Mouse (Mus musculus) mouse trophoblast stem cell (cell line): Measurements from ENCODE around the gene Rfk.

ENCODE experiments used
- in situ Hi-C, 2 experiments: fragments of 300-500 bp; cut with MseI, MboI; formaldehyde crosslinking; loops; 2 replicates in 1 of 2; 3 replicates in 1 of 2; pipeline ENCODE4 v1.15.1; 2025

Gene Rfk

GRCm38 (mm10) chr19:17380549-17380948, 13.3 kb upstream of the Rfk start:
- in situ Hi-C loops = no loop called here

- in situ Hi-C loops = no loop called here
Measured at GRCm38 (mm10) chr19:17382807-17383397, 10.9 kb upstream of the Rfk start.

DNA sequence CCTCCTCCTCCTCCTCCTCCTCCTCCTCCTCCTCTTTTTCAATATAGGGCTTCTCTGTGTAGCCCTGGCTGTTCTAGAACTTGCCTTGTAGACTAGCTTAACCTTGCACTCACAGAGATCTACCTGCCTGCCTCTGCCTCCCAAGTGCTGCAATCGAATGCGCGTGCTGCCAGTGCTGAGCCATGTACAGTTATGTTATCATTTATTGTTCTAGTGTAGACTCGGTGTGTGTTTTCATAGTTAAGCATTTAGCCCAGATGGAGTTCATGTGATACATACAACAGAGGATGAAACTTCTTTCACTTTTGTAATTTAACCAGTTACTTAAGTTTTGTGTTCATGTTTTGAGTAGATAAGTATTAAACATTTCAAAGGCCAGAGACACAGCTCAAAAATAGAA, 8.8 kb upstream of the Rfk start:
- in situ Hi-C loops = no loop called here

DNA sequence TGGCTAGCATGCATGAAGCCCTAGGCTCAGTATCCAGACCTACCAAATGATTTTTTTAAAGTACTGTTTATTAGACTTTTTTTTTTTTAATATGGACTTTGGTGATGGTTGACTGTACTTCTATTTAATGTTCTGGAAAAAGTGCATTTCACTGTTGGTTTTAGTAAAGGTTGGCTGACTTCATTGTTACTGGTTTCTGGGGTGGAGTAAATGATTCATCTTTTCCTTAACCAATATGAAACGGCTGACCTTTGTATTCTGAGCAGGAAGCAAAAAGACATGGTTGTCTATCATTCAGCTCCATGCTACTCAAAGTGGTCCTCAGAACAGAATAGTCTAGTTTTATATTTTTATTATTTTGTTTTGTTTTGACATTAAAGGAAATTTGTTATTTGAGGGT, 8.4 kb upstream of the Rfk start:
- in situ Hi-C loops = no loop called here

- in situ Hi-C loops = no loop called here
Measured at GRCm38 (mm10) chr19:17386424-17386823, 7.4 kb upstream of the Rfk start.

DNA sequence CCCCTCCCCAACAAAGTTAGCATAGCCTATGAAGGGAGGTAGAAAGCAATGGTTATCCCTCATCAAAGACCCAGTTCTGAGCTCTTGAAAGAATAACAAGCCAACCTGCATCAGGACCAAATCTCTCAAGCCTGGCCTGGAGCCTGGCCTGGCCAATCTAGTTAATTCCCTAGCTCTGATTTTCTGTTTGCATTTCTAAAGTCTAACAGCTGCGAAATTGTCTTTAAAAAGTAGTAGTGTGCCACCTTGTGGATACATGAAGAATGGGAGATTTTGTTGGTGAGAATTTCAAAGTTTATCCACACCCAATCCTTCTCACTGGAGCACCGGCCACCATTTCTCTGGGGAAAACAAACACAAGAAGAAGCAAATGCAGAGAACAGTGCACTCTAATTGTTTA, 5.4 kb upstream of the Rfk start:
- in situ Hi-C loops = no loop called here

GRCm38 (mm10) chr19:17392866-17393265, 977 bp upstream of the Rfk start:
- in situ Hi-C loops = no loop called here

DNA sequence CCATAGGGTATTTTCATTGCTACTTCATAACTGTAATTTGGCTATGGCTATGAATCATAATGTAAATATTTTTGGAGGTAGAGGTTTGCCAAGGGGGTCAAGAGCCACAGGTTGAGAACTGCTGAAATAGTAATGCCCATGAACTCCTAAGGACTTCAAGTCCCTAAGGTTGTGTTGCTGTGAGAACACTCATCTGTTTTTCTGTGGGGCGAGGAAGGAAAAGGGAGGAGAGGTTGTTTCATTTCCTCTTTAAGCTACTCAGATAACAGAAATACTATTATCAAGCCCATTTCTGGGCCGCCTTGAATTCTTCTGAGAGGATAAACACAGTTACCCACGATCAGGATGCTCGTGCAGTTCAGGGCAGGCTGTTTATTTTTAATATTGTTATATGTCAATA, 3.0 kb downstream of the Rfk start:
- in situ Hi-C loops = no loop called here

DNA sequence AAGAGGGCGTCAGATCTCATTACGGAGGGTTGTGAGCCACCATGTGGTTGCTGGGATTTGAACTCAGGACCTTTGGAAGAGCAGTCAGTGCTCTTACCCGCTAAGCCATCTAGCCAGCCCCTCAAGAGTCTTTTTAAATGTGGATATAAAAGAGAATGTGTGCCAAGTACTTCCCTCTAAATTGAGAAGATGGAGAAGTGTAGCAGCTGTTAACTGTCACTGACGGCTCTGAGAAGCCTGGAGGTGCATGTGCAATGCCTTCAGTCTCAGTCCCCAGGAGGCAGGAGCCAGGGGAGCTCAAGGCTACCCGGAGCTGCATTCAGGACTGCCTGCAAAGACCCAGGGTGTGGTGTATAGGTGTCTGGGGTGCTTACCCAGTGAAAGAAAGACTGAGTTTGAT, 4.1 kb downstream of the Rfk start:
- in situ Hi-C loops = no loop called here

DNA sequence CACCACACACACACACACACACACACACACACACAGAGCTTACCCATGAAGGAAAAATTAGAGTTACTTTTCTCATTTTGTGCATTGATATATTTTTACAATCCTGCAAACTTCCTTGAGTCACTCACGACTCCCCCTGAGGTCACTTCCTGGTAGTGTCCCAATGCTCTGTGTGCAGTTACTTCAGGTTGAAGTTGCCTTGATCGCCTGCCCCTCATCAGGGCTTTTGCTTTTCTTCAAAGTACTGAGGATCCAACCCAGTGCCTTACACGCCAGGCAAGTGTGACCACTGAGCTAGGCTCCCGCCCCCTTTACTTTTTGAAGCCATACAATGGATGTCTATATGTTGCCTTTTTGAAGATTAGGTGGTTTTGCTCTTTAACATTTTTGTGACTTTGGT, 6.1 kb downstream of the Rfk start:
- in situ Hi-C loops = no loop called here

- in situ Hi-C loops = no loop called here
Measured at GRCm38 (mm10) chr19:17400571-17400970, 6.7 kb downstream of the Rfk start.

DNA sequence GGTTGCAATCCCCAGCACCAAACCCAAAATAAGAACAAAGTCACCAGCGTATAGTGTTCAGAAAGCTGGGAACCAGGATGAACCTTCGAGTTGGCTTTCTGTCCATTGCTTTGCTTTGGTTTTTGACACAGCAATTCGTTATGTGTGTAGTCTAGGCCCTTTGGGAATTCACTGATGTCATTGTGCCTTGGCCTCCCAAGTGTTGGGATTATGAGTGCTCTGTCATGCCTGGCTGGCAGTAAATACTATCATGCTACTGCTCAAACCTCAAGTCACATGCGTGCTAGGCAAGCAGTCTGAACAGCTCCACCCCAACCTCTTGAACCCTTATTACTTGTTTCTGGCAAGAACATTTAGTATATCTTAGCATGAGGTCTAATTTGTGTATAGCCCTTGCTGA, 9.3 kb downstream of the Rfk start:
- in situ Hi-C loops = no loop called here

- in situ Hi-C loops = no loop called here
Measured at GRCm38 (mm10) chr19:17406823-17407222, 13.0 kb downstream of the Rfk start.

- in situ Hi-C loops = no loop called here
Measured at GRCm38 (mm10) chr19:17408591-17408990, 14.7 kb downstream of the Rfk start.

DNA sequence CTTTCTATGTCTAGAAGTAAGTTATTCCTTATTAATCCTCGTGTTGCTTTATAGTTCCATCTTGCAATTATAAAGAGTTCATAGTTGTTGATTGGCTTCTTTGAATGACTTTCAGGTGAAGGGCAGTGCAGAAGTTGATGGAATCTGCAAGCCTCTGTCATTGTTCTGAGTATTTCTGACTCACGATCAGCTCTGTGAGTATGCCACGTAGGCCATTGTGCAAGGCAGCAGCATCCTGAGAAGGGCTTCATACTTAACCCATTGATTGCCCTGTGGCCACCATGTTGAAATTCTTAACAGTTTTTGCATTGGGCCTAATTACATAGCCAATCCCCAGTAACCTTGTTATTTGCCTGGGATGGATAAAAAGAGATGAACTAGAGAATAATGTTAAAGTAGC, 15.5 kb downstream of the Rfk start:
- in situ Hi-C loops = no loop called here

DNA sequence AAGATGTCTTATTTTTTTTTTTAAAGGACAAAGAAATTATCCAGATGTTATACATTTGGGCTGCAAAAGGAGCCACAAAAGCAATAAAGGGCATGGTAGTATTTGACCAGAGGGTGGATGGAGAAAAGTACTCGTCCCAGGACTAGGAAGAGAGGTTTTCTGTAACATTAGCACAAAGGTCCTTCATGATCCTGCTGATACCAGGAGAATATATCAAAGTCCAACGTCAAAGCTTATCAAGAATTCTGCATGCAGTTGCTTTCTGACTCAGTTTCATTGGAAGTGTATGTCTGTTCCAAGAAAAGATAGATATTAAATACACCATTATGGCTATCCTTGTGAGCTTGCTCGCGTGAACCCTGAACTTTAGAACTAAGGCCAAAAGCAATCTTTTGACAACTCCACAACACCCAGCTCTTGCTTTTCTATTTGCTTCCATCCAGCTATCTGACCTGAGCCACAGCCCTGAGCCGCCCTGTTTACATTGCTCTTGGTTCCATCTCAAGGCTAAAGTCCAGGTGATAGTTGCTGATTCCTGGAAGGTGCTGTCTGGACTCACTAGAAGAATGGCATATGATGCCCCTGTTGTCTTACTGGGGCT, 16.7 kb downstream of the Rfk start:
- in situ Hi-C loops = no loop called here

- in situ Hi-C loops = no loop called here
Measured at GRCm38 (mm10) chr19:17412915-17413459, 19.1 kb downstream of the Rfk start.

DNA sequence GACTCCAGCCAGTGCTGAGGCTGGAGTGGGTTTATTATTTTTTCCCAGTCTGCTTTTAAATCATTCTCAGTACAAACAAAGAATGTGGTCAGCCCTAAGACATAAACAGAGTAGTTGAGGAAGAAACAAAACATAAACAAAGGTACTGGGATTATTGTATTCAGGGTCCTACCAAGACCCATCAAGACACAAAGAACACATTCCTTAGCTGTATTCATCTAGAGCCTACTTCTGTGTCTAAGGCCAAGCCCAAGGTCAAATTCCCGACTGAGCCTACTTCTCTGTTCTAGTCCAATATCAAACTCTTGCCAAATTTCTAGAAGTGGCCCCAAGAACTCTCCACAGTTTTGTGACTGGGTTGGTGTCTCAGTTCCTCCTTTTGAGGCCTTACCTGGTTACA, 24.0 kb downstream of the Rfk start:
- in situ Hi-C loops = no loop called here

DNA sequence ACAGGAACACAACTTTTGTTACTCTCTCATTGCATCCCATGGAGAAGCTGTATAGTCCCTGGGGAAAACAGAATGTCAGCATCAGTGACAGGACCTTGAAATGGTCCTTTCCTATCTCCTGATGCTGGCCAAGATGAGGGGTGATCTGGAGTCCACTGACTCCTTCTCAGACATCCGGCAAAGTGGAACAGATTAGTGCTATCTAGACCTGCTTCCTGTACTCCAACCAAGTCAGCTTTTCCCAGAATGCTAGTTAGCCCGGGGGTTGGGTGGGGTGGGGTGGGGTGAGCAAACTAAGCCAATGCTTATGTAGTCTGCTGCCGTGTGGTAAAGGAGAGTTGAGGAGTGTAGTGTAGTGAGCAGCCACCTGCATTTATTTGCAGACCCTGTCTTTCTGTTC, 29.5 kb downstream of the Rfk start:
- in situ Hi-C loops = no loop called here

- in situ Hi-C loops = no loop called here
Measured at GRCm38 (mm10) chr19:17427824-17428560, 34.1 kb downstream of the Rfk start.

DNA sequence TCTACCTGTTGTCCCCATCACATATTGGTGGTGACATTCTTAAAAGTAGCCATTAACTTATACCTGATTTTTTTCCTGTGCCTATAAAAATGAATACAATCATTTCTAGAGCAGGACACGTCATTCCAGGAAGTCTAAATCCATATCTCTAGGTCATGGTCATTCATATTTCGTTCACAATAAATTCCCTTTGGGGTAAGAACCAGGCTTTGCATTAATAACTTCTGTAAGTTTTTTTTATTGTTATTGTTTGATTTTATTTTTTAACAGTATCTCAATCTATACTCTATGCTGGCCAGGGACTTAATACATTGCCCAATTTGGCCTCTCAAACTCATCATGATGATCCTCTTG, 34.7 kb downstream of the Rfk start:
- in situ Hi-C loops = no loop called here

GRCm38 (mm10) chr19:17436651-17437050, 42.8 kb downstream of the Rfk start:
- in situ Hi-C loops = no loop called here
